Mouse (Mus musculus) bone marrow, adult 2 months (tissue): ENCODE measurements around the gene Grm5.

Source experiments
- CTCF ChIP-seq: fragments of 200-500 bp; IDR thresholded peaks from 2 replicates; pipeline ENCODE4 v1.5.1; 2011; ENCODE audit warnings: low read length, control low read depth; ENCODE audit not compliant: control insufficient read depth, insufficient read depth
- POLR2A ChIP-seq: fragments of 200-500 bp; IDR thresholded peaks from 2 replicates; pipeline ENCODE4 v1.6.1; 2011; ENCODE audit warnings: low read depth, mild to moderate bottlenecking, control low read depth, low read length, borderline replicate concordance; ENCODE audit not compliant: control insufficient read depth

DNA sequence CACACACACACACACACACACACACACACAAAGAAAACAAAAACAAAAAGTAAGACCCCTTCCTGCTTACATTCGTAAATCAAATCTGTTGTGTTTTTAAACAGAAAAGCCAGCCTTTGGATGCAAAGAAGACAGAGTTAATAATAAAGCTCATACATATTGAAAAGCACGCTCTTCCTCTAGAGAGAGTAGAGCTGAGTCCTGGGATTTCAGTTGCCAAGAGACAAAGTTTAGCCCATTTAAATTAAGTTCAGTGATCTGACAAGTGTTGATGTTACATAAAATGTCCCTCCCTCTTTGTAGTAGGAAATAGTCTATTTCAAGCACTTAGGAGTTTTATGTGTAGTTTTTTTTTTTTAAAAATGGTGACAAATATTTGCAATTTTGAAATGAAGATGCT lies 178.0 kb downstream of the Grm5 start:
- TF ChIP-seq POLR2A: no peak
- no peak for TF ChIP-seq CTCF
